Mouse (Mus musculus) liver (tissue): Measurements from ENCODE around the gene Sirt1.

ENCODE experiments used
- DNase-seq: peaks from one replicate; pipeline ENCODE4 v3.0.0-alpha.2; 2020; ENCODE audit warnings: mixed read lengths

The Sirt1 gene

GRCm38 (mm10) chr10:63313726-63314125 is 67.8 kb downstream of the Sirt1 start:
- DNase-seq: no peak

GRCm38 (mm10) chr10:63308582-63309366 is 72.7 kb downstream of the Sirt1 start:
- DNase-seq: peak; percentile 87

- no peak for DNase-seq
Observed at GRCm38 (mm10) chr10:63302356-63302755, 79.1 kb downstream of the Sirt1 start.

GRCm38 (mm10) chr10:63282846-63283245 is 98.7 kb downstream of the Sirt1 start:
- no peak for DNase-seq

- DNase-seq: no peak
Observed at GRCm38 (mm10) chr10:63282417-63282816, 99.1 kb downstream of the Sirt1 start.

- DNase-seq: no peak
Observed at GRCm38 (mm10) chr10:63279851-63280250, 101.7 kb downstream of the Sirt1 start.

GRCm38 (mm10) chr10:63277010-63277409 is 104.5 kb downstream of the Sirt1 start:
- DNase-seq: peak; percentile 68

- DNase-seq: peak; percentile 55
Observed at GRCm38 (mm10) chr10:63272868-63273267, 108.6 kb downstream of the Sirt1 start.

- DNase-seq: peak; percentile 80
Observed at GRCm38 (mm10) chr10:63272401-63272800, 109.1 kb downstream of the Sirt1 start.
